Mouse (Mus musculus) left cerebral cortex, adult 11 months (tissue): ENCODE measurements at regions not wholly inside any gene's neighbourhood (a gene's known extent, or its start where the extent isn't known, plus 50 kb on each side); places are given as distances from the start of the nearest gene placed in this dataset.
"Not testable (repeated sequence)": the region's sequence is repeated elsewhere in the genome, so short reads cannot be mapped to it uniquely, and the experiment has no call there.

Source experiments
- DNase-seq: peaks from one replicate; pipeline ENCODE4 v3.0.0; 2022; ENCODE audit warnings: low spot score

DNA sequence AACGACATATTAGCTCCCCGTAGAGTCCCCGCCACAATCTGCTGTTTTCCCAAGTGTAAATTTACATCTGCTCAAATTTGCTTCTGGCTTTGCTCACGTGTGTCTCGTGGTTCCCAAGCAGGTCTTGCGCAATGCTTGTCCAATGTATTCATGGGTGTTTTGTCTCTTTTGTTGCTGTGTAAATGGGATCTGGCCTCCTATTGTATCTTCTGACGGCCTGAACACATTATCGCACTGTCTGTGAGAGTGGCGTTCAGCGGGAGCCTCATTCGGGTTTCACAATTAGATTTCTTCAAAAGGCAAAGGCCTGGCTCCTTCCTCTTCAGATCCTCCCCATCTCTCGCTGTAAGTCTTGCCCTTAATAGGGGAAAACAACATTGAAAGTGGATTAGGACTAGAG is 274.5 kb downstream of the Fam19a5 start:
- DNase-seq, result no peak

DNA sequence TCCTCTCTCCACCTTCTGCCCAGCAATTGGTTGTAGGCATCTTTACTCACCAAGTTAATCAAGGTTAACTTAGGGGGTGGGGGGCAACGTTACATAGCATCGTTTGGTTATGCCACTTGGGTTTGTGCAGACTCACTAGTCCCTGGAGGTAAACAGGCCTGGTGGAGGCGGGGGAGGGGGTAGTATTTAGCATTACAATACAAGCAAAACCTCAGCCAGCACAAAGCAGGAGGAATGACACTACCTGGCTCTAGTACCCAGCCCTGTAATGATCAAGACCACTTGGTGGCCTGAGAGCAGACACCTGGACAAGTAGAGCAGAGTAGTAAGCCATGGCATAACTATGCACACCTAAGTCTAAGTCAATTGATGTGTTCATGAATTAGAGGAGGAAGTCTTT is 298.0 kb downstream of the Fam19a5 start:
- no peak for DNase-seq

DNA sequence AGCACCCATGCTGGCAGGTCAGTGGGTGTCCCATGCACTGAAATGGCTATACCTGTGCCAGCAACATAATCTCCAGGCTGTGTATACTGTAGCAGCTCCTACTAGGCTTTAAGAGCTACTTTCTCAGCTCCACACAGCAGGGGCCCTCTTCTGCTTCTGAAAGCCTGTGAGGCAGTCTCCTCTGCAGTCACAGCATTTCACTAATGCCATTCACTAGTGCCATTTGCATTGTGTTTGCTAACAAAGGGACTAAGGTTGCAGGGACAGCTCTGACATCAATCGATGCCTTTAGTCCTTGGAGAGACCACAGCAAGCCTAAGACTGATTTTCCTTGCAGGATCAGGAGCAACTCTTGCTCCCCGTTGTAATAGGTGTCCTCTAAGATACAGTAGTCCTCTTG is 315.0 kb downstream of the Fam19a5 start:
- no peak for DNase-seq

DNA sequence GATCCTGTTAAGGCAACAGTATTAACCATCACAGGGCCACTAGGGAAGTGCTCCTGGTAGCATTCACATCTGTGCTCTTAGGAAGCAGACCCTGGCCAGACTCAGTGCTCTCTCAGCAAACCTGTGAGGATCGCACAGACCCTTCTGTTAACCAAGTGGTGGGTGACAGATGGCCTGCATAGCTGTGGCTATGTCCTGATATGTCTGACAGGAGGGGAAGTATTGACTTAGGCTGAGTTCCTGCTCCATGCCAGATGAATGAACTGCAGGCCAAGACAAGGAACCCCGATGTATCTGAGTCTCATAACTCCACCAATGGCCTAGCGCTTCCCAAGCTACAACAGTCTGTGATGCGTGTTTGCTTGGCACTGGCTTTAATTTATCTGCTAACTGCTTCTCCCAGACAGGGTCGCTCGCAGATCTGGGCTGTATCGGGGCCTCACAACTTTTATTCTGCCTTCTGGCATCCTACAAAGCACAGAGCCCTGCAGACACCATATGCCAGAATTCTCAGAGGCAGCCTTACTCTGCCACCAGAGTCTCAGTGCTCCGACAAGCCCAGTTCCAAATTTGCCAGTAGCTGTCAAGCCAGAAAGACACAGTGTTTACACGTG is 332.3 kb downstream of the Fam19a5 start:
- no peak for DNase-seq

DNA sequence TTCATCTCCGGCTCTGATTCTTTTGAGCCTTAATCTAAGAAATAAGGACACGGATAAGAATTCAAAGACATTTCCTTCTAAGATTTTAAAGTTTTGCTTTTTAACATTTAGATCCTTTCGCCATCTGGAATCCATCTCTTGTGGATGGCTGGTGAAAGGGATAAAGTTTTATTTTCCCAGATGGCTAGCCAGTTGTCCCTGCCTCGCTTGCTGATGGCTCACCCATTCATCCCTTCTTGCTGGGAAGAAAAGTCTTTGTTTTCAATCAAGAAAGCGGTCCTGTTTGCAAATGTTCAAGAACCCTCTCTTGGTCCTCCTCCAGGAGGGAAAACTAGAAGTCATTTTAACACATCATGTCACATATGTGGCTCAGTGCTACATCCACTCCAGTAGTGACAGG is 346.8 kb downstream of the Fam19a5 start:
- no peak for DNase-seq

DNA sequence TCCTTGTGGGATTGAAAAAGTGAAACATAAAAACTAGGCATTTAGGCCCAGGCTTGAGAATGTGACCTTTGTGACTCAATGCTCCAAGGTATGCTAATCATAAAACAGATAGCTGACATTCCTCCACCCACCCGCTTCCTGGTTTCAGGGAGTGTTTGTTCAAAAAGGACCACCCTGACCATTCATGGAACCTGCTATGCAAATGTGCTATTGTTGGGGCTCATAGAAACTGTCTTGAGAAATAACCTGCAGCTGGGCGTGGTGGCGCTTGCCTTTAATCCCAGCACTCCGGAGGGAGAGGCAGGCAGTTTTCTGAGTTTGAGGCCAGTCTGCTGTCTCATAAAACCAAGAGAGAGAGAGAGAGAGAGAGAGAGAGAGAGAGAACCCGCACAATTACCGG is 350.8 kb downstream of the Fam19a5 start:
- DNase-seq, result not testable (repeated sequence)

DNA sequence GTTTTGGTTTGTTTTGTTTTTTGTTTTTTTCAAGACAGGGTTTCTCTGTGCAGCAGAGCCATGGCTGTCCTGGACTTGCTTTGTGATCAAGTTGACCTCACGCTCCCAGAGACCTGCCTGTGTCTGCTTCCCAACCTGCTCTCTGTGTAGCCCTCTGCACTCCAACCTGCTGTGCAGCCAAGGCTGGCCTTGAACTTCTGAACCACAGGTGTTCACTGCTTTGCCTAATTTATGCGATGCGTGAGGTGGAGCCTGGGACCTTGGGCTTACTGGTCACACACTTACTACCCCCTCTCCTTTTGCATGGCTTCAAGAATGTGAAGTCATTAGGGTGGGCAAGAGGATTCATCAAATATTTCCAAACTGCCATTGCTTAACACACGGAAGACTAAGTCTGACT is 354.6 kb downstream of the Fam19a5 start:
- DNase-seq, result no peak

DNA sequence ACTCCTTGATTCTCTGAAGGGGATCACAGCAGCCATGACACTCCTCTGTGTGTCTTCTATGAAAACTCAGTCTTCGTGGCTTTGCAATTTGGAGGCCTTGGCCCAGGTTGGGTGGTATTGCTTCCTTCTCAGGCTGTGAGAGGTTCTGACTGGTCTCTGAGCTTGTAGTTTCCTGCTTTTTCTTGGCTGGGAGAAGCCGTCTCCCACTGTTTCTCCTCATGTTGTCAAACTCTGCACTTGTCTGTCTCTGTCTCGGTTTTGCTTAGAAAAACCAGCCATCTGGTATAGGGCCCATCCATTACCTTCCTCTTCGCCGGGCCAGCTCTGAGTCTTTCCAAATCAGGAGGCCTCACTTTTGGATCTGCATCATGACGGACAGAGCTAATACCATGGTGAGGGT is 360.3 kb downstream of the Fam19a5 start:
- no peak for DNase-seq

DNA sequence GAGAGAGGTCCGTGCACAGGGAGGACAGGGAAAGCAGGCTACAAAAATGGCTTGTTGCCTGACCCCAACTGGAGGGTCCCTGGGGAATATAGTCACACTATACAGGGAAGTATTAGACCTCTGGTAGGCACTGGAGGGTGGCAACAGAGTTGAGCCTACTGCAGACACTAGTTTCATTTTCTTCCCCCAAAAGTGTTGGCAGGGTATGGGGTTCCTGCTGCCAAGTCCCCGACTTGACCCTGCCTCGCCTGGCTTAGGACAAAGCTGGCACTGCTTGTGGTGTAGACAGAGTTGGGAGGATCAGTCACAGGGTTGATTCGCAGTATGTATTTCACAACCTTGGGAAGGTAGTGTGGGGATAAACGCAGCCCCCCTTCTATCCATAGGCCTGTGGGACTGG is 362.2 kb downstream of the Fam19a5 start:
- DNase-seq, result no peak

DNA sequence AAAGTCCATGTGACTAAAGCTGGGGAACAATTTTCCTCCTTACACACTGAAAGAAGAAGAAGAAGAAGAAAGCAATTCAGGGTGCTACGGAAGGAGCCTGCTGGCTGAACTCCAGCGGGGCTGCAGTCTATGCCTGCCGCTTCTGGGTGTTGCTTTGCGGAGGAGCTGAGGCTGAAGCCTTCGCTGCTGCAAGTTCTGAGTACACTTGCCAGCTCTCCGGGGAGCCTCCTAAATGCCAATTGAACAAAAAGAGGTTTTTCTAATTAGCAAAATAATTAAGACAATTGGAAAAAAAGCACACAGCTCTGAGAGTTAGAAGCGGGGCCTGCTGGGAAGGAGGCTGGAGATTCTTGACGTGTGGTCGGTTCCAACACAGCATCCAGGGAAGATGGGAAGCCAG is 378.0 kb downstream of the Fam19a5 start:
- peak; percentile 6 for DNase-seq

DNA sequence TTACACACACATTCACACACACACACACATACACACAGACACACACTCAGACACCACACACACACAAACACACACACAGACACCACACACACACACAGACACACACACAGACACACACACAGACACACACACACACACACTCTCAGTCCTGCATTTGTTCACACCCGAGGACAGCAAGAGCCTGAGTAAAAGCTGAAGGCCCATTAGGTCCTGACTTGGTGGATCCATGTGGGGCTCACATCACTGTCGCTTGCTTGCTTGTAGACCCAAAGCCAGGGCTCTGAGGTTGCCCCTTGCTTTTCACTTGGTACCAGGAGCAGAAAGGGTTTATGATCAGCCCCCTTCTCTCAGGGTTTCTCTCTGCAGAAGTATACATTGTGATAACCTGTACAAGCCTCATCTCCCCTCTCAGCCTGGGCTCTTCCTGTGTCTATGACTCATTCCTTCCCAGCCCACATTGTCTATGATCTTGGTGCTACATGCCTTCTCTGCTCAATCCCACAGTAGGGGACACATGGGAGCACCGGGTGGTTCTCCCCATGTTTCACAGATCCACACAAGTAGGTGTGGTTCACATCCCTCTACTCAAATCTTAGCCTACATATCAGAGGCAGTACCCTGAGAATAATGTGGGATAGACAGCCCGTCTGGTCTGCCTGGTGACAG is 378.8 kb downstream of the Fam19a5 start:
- no peak for DNase-seq

DNA sequence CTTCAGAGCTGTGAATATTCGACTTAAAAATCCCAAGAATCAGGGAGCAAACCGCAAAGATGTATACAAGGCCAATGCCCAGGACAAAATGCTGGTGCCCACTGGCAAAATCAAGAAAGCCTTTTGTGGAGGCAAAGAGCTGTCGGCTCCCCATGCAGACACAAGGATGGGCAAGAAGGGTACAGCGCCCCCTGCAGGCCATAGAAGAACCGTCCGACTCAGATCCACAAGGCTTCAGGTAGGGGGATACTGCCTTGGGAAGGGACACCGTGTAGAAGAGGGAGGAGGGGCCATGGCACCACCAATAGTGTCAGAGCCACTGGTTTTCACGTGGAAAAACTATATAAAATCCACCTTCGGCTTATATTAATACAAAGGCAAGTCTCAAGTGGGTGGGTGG is 379.8 kb downstream of the Fam19a5 start:
- peak; percentile 8 for DNase-seq

DNA sequence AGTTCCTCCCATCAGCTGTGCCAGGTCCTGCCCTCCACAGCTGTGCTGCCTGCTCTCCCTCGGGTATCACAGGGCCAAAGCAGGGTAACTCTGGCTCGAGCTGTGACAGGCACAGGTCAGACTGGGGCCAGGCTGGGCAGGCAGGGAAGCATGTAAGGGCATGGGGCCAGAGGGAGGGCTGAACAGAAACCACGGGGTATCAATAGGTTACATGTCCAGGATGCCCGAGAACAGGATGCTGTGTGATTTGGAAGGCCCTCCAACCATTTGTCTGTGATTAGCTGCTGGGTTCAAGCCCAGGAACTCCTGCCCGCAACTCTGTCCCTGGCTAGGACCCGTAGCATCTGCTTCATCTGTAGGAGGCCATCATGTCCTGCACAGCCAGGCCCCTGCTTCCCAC is 391.9 kb downstream of the Fam19a5 start:
- no peak for DNase-seq

DNA sequence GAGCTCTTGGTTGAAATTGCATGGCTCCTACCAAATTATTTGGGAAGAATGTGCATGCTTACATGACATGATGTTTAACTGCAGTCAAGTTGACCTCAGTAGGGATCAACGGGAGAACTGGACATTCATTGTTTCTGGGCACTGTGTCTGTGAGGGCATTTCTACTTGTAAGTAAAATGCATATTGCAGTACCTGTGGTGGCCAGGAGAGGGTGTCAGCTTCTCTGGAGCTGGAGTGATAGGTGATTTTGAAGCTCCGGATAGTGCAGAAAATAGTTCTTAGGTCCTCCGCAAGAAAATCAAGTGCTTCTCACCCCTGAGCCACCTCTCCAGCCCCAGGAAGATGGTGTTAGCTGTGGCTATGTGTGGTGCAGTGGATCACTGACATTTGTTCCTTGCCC is 396.7 kb downstream of the Fam19a5 start:
- DNase-seq, result peak; percentile 45

DNA sequence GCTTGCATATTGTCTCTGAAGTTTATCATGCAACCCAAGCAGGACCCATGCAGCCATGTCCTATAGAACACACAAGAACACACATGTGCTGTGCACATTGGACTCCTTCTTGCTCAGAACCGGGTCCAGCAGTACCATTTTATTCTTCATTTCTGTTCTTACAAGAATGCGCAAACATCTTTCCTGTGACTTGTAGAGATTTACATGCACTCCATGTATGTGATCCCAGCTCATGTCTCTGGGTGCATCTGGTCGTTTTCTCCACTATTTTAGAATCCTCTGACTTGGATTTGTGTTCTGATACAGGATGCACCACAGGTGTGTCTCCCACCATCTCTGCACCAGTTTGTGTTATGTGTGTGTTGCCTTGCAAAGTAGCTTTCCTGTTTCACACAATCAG is 408.4 kb downstream of the Fam19a5 start:
- no peak for DNase-seq

DNA sequence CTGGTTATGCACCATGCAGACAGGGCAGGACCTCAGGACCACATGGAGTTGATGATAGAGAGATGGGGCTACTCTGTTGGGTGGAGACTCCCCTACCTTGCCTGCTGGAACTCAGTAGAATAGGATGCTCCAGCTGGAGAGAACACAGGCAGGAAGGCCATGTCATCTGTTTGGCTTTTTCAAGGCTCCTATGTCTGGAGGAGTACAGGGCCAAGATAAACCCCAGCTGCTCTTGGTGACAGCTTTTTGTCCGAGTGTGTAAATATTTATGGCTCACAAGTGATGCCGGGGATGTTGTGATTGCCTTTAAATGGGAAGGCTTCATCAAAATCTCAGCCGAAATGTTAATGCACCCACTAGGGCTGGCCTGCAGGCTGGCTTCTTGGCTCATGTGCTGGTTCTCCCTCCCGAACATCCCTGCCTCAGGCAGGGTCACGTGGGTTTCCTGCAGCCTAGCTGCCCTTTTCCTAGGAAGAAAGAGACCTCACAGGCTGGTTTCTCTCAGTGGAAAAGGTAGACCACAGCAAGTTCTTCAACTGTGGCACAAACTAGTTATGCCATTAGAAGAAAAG is 411.7 kb downstream of the Fam19a5 start:
- DNase-seq, result no peak

DNA sequence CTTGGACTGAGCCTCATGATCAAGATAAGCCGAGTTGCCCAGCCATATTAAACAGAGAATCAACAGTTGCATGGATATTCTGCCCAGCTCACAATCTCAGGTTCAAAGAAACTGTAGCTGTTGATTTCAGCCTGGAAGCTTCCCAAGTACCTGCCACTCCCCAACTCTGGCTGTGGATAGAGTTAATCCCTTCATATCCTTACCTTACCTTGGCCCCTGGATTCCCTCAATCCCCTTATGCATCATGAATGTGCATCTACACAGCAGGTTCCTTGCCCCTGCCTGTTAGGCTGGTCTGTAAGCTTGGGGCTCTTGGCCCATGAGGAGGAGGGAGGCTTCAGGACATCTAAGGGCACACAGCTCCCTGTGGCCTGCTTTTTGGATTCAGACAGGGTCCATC is 414.8 kb downstream of the Fam19a5 start:
- no peak for DNase-seq

DNA sequence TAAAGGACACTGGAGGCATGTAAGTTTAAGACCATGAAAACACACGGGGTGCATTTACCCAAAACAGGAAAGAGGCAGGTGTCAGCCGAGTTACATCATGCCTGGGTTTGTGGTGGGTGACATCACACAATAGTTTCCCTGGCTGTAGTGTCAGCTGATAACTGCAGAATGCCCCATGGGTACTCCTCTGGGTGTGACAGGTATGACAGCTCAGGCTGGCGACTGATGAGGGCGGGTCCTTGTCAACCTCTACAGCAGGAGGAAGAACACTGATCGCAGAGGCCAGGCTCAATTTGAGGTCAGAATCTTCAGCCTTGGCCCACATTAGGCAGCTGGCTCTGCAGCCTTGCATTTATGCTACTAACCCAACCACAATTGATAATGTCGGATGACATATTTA is 428.5 kb downstream of the Fam19a5 start:
- DNase-seq, result no peak

DNA sequence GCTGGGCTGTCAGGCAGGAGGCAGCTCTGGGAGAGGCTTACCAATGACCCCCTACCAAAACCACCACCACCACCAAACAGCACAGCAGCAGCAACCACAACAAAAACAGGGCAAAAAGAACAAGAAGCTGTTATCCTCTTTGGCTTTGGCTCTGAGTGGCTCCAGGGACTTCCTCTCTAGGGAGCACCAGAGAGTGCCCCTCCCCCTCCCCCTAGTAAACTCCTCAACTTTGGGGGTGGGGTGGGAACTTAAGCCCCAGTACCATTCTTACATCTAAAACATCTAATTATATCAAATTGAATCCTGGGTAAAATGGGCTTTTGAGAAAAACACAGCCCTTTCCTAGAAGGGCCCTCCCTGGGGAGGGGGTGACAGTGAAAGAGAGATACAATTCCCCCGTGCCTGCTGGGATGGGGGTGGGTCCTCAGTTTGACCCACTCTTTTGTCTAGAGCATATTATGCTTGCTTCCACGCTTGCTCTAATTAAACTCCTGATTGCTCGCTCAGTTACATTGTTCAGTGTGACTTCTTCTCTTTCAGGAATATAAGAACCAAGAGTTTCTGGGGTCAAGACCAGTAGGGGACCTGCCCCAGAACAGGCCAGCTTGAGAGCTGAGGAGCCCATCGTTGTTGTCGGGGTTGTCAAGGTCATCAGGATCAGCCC is 443.4 kb downstream of the Fam19a5 start:
- DNase-seq, result no peak

DNA sequence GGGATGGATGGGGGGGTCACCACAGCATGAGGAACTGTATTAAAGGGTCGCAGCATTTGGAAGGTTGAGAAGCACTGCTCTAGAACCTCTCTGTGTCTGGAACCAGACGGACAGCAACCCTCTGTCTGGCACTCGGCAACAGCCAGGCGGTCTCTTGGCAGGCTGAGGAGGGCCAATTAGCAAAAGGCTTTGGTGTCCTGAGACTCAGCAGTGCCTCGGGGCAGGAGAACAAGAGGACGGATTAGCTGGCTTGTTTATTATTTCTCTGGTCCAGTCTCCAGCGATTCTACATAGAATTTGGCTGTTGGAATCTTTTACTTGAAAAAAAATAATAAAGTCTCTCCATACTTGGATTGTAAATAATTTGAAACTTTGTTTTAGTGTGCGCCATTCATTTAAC is 450.4 kb downstream of the Fam19a5 start:
- DNase-seq, result no peak

DNA sequence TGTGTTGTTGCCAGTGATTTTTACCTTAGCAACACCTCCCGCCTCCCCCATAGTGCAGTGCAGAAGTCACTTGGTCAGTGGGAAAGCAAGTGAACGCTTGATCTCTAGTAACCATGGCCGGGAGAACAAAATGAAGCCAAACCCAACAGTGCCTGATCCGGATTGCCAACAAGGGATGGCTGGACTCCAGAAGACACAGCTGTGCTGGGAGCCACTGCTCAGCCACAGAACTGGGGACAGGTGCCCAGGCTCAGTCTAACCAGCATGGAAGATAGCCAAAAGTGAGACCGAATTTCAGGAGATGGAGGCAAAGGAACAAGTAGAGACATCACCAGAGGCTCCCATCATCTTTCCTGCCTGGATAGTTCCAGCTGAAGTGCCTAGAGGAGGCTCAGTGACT is 473.0 kb downstream of the Fam19a5 start:
- no peak for DNase-seq

DNA sequence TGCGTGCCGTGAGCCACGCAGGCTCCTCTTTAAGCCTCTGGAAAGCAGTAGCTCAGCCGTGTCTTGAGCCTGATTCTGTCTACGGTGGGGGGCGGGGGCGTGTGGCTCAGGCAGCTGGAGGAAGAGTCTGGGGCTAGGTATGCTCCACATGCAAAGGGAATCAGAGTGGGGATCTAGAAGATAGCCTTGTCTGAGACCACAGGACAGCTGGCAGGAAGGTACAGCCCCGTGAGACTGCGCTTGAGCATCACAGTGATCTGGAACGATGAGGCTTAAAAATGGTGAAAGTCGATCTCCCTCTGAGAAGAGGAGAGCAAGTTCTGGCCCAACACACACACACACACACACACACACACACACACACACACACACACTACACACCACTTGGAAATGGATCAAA is 488.7 kb downstream of the Fam19a5 start:
- DNase-seq, result no peak

DNA sequence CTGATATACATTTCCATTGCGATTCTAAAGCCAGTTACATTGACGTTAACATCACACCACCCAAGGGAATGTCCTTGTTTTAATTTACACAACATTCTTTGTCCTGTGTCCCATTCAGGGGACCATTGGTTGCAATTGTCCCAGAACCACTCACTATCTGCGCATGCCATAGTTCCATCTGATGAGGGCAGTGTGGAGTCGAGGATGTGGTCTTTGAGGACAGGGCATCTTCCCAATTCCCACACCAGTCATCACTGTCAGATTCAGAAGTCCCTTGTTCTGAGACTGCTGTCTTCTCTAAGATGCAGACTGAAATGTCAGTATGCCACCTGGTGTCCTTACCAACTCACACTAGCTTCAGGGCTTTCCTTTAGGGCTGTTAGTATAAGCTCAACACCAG is 489.6 kb downstream of the Fam19a5 start:
- DNase-seq, result no peak
